Mouse (Mus musculus): ENCODE data around the gene Slc38a9.

The Slc38a9 gene

DNA sequence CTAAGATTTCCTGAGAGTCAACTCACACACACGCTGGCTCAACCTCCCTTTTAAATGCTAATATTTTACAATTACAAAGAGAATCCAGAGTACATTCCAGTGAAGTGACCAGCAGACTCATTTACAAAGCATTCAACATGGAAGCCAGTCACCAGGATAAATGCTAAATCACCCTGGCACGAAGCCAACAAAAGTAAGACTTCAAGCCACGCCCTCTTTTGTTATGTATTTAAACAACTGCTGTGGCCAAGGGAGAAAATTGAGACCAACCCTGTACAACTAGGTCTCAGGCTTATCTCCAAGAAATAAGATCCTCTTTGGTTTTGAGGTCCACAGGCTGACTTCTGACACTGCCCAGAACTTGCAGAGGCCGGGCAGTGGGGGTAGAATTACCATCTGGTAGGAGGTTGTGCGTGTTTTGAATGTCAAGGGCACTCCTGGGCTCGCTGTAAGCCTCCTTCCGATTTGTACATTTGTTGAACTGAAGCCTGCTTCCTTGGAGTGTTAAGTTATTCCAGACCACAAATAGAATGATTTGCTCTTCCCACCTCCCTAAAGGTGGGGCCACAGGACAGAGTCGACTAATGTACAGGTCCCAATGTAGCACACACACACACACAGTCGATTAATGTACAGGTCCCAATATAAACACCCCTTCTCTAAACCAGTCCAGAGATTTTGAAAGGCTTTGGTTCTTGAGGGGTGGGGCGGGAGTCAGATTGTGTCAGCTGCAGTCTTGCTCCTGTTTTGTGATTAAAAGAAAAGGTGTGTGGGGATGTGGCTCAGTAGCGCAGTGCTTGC, 110.2 kb downstream of the Slc38a9 start:
- no peak for DNase-seq (ENCODE audit: low spot score in 2 of 2)

DNA sequence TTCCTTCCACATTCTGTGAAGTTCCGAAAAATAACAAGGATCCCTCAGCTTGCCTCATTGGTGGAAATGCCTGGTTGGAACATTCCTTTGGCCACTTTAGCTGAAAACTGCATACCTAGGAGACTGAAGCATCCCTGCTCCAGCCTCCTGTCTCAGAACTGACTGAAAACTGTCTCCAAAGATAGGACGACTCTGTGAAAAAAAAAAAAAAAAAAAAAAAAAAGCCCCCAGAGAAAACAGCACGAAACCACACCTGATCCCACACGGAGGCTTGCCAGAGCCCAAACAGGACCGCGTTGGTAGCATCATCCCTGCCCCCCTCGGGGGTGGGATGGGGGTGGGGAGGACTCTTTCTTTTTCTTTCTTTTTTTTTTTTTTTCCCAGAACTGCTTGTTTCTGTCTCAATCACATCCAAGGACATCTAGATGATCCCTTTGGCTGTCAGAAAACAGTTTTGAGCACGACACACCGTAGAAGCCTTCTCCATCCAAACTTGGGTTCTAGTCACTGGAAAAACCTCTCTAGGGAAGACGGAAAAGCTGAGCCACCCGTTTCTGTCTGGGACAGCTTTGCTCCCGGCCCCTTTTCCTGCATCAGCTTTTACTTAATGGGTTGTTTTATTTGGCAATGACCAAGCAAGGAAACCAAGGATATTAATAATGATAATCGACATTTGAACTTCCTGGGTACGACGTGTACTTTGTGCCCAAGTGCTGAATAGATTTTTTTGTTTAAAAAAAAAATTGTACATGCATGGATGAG, 111.1 kb downstream of the Slc38a9 start:
- no peak for DNase-seq (ENCODE audit: low spot score in 2 of 2)

GRCm38 (mm10) chr13:112772252-112772651, 111.7 kb downstream of the Slc38a9 start:
- no peak for DNase-seq (ENCODE audit: low spot score in 2 of 2)

GRCm38 (mm10) chr13:112772861-112773260, 112.3 kb downstream of the Slc38a9 start:
- no peak for DNase-seq (ENCODE audit: low spot score in 2 of 2)

DNA sequence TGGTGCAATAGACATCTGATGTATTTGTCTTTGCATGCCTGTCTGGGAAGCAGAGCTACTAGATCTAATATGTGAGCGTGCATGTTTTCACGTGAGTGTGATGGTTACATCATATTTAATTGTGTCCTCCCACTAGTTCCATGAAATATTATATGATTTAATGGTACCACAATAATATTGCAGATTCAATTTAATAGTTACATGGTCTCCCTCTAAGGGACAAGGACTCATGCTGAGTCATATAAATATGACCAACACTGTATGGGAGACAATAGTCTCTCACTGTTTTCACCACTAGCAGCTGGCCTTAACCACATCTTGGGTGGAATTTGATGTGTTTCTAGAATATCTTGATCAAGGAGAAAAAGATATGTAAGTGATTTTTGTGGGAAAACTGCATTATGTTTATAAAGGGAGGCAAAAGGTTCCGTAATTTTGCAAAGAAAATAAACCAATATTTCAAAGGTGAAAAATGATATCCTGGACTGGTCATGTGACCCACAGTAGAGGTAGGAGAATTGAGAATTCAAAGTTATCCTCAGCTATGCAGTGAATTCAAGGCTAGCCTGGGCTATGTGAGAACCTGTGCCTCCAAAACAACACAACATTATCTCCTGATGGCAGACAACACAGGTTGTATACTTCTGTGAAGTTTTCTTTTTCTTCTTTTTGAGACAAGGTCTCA, 113.6 kb downstream of the Slc38a9 start:
- DNase-seq (ENCODE audit: low spot score in 2 of 2) = no peak

- DNase-seq (ENCODE audit: low spot score in 2 of 2) = no peak
Measured at GRCm38 (mm10) chr13:112775856-112776255, 115.3 kb downstream of the Slc38a9 start.

- DNase-seq (ENCODE audit: low spot score in 2 of 2) = no peak
Measured at GRCm38 (mm10) chr13:112778407-112778806, 117.9 kb downstream of the Slc38a9 start.

- no peak for DNase-seq (ENCODE audit: low spot score in 2 of 2)
Measured at GRCm38 (mm10) chr13:112785305-112785704, 124.8 kb downstream of the Slc38a9 start.

DNA sequence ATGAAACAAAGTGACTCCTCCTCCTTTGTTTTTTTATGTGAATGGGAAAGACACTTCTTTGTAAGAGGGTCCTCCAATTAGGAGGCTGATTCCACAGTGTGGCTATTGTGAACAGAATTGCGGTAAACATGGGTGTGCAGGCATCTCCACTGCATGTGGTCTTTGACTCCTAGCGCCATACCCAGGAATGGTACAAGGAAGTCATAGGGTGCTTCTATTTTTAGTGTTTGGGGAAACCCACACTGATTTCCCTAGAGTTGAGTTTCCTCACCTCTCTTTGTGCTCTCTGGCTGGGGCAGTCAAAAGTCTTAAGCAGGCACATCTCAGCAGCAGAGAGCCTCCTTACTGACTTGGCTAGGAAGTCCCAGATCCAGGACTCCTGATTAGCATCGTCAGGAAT, 125.6 kb downstream of the Slc38a9 start:
- DNase-seq (ENCODE audit: low spot score in 2 of 2) = no peak

DNA sequence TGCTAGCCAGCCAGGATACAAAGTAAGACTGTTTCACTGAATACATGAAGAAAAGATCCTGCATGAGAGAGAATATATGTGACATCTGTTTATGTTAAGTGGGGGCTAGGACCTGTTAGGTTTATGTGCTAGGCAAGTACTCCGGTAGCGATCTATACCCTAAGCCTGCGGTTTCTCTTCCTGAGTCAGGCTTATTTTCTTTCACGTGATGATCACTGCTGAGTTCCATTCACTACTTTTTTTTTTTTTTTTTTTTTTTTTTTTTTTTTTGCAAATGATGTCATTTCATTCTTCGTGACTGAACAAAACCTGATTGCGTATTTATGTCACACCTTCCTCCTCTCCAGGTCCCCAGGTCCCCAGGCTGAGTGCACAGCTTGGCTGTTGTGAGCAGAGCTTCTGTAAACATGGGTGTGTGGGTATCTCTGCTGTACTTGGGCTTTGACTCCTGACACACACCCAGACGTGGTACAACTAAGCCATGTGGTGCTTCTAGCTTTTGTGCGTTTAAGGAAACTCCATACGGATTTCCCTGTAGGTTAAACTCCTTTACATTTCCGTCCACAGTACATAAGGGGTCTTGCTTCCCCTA, 126.5 kb downstream of the Slc38a9 start:
- DNase-seq (ENCODE audit: low spot score in 2 of 2) = no peak
